Mouse (Mus musculus): ENCODE measurements around the gene Alpk3. TPM values are rescaled to one million over a fixed set of nuclear protein-coding genes. Genes with fewer than 3 reads are reported as not detected.

Alpk3 gene
- polyA plus RNA-seq, 1 experiment from 2014 or later = 0.19 TPM

DNA sequence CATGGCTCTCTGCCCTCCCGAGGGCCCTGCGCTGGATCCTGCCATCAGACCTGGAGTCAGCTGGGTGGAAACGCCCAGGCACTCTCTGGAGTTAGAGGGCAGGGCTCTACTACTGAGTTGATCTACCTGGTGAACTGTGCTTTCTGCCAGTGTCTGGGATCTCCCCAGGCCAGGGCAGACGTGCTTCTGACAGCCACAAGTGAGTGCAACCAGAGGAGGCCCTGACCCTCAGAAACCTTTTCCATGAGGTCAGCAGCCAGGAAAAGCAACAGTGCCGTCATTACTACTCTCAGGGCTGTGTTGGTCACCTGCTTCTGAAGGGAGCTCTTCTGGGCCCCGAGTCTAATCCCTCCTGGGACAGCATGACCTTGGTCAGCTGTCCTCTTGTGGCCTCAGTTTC is 19.6 kb downstream of the Alpk3 start:
- 67% methylated on average over 6 of the region's 6 CpGs for WGBS
- Histone ChIP-seq H3K27ac (0 out of 2 replicates have a peak overlapping the region, but pooled peaks have one; percentile 36), H3K4me3 (no peak overlapping the region), H3K9me3 (replicated peaks) (no peaks in the 10 kb centered on the region), H3K36me3 (no peaks in the 10 kb centered on the region), H3K27me3 (ENCODE audit: low read depth, poor library complexity, severe bottlenecking) (no peaks in the 10 kb centered on the region), H3K4me1 (peaks cover 51% of the 10 kb centered on the region)
- DNase-seq (ENCODE audit: low spot score) = no peak

DNA sequence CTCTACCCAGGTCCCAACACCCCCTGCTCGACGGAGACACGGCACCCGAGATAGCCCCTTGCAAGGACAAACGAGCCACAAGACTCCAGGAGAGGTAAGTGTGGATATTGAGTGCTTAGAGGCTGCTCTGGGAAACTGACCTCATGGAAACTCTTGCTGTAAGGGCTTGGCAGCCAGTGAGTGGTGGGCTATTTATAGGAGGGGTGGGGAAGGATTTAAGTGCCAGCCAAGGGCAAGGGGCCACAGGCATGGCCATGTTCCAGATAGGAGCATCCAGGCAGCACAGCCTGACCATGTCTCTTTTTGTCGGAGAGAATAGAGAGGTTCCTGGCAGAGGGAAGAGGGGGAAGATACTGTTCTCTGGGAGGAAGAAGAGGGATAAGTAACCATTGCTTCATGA is 21.3 kb downstream of the Alpk3 start:
- H3K9me3 ChIP-seq (replicated peaks) = no peaks in the 10 kb centered on the region
- H3K4me3 ChIP-seq = no peak overlapping the region
- no peaks in the 10 kb centered on the region for H3K36me3 ChIP-seq
- H3K27ac ChIP-seq = no peak overlapping the region
- no peak for DNase-seq (ENCODE audit: low spot score)
- H3K4me1 ChIP-seq = peaks cover 51% of the 10 kb centered on the region
- no peaks in the 10 kb centered on the region for H3K27me3 ChIP-seq (ENCODE audit: low read depth, poor library complexity, severe bottlenecking)
- 85% methylated on average over 6 of the region's 6 CpGs for WGBS

GRCm38 (mm10) chr7:81093420-81093965 is 36.1 kb downstream of the Alpk3 start:
- Histone ChIP-seq H3K36me3 (no peaks in the 10 kb centered on the region), H3K9me3 (replicated peaks) (no peaks in the 10 kb centered on the region), H3K4me3 (no peak overlapping the region), H3K4me1 (peaks cover 16% of the 10 kb centered on the region), H3K27me3 (ENCODE audit: low read depth, poor library complexity, severe bottlenecking) (no peaks in the 10 kb centered on the region), H3K27ac (peak overlapping the region; percentile 53)
- 58% methylated on average over 18 of the region's 18 CpGs for WGBS
- no peak for DNase-seq (ENCODE audit: low spot score)

GRCm38 (mm10) chr7:81094104-81094757 is 36.8 kb downstream of the Alpk3 start:
- H3K4me3 ChIP-seq = no peak overlapping the region
- no peak for DNase-seq (ENCODE audit: low spot score)
- no peaks in the 10 kb centered on the region for H3K27me3 ChIP-seq (ENCODE audit: low read depth, poor library complexity, severe bottlenecking)
- no peaks in the 10 kb centered on the region for H3K9me3 ChIP-seq (replicated peaks)
- H3K27ac ChIP-seq = peak overlapping the region; percentile 53
- no peaks in the 10 kb centered on the region for H3K36me3 ChIP-seq
- 75% methylated on average over 6 of the region's 6 CpGs for WGBS
- H3K4me1 ChIP-seq = peaks cover 16% of the 10 kb centered on the region

DNA sequence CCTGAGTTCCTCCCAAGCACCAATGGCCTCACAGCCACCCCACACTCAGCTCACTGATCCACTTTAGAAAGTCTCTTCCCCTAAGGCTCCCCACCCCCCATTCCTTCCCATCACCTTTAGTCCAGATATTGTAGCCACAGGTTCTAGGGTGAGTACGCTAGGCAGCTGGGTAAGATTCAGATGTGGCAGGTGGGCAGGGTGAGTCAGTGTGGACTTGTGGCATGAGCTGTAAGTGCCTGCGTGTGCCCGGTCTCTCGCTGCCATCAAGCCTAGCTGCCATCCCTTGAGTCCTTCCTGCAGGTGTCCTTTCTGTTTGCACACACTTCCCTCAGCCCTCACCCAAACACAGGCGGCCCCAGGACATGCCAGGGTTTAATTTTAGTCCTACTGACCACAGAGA is 42.9 kb downstream of the Alpk3 start:
- DNase-seq (ENCODE audit: low spot score) = no peak
- H3K4me3 ChIP-seq = no peak overlapping the region
- 89% methylated on average over 5 of the region's 5 CpGs for WGBS
- H3K36me3 ChIP-seq = no peaks in the 10 kb centered on the region
- H3K27me3 ChIP-seq (ENCODE audit: low read depth, poor library complexity, severe bottlenecking) = no peaks in the 10 kb centered on the region
- peaks cover 4% of the 10 kb centered on the region; the same call in 1 of the 2 replicates for H3K4me1 ChIP-seq
- no peak overlapping the region for H3K27ac ChIP-seq
- no peaks in the 10 kb centered on the region for H3K9me3 ChIP-seq (replicated peaks)

DNA sequence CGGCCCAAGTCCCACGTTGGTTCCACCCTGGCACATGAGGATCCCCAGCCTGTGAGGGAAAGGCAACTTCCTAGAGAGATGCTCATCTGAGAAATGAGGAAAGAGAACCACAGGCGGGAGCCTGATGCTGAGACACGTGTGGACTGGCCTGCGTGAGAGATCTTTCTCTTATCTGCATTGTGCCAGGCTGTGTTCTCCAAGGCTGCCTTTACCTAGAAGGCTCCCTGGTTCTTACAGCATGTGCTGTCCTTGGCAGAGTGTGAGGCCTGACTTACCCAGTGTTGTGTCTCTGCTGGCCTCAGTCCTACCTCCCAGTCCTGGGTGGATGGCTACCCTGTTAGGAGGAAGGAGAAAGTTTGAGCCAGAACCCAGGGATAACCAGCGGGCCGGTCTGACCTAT is 45.5 kb downstream of the Alpk3 start:
- Histone ChIP-seq H3K27ac (no peak overlapping the region), H3K9me3 (replicated peaks) (no peaks in the 10 kb centered on the region), H3K4me1 (peaks cover 4% of the 10 kb centered on the region; the same call in 1 of the 2 replicates), H3K27me3 (ENCODE audit: low read depth, poor library complexity, severe bottlenecking) (no peaks in the 10 kb centered on the region), H3K4me3 (no peak overlapping the region), H3K36me3 (no peaks in the 10 kb centered on the region)
- WGBS = 93% methylated on average over 7 of the region's 7 CpGs
- DNase-seq (ENCODE audit: low spot score) = no peak

- H3K4me1 ChIP-seq = peaks cover 12% of the 10 kb centered on the region
- no peaks in the 10 kb centered on the region for H3K27me3 ChIP-seq (ENCODE audit: low read depth, poor library complexity, severe bottlenecking)
- H3K36me3 ChIP-seq = no peaks in the 10 kb centered on the region
- H3K4me3 ChIP-seq = no peak overlapping the region
- no peaks in the 10 kb centered on the region for H3K9me3 ChIP-seq (replicated peaks)
- no peak overlapping the region for H3K27ac ChIP-seq
- DNase-seq (ENCODE audit: low spot score) = no peak
- whole genome bisulfite sequencing = 70% methylated on average over 4 of the region's 4 CpGs
These were observed 48.1 kb downstream of the Alpk3 start for GRCm38 (mm10) chr7:81105525-81105924.

DNA sequence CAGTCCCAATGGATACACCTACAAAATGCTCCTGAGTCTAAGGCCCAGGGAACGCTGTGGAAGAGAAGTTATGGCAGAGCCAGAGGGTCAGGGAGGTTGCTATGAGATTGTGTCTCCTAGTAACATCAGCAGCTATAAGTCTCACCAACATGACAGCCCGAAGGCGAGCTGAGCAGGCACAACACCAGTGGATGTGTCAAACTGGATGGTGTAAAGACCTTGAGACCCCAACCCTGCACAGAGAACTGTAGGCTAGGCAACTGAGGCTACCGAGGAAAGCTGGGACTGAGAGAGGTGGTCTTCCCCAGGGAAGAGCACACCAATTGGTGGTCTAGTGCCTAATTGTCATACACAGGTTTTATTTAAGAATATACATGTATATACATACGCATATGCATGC is 50.8 kb downstream of the Alpk3 start:
- no peaks in the 10 kb centered on the region for H3K27me3 ChIP-seq (ENCODE audit: low read depth, poor library complexity, severe bottlenecking)
- no peak overlapping the region for H3K27ac ChIP-seq
- H3K4me1 ChIP-seq = peaks cover 12% of the 10 kb centered on the region
- H3K4me3 ChIP-seq = no peak overlapping the region
- no peaks in the 10 kb centered on the region for H3K36me3 ChIP-seq
- WGBS = 90% methylated on average over 5 of the region's 5 CpGs
- H3K9me3 ChIP-seq (replicated peaks) = no peaks in the 10 kb centered on the region
- DNase-seq (ENCODE audit: low spot score) = no peak

DNA sequence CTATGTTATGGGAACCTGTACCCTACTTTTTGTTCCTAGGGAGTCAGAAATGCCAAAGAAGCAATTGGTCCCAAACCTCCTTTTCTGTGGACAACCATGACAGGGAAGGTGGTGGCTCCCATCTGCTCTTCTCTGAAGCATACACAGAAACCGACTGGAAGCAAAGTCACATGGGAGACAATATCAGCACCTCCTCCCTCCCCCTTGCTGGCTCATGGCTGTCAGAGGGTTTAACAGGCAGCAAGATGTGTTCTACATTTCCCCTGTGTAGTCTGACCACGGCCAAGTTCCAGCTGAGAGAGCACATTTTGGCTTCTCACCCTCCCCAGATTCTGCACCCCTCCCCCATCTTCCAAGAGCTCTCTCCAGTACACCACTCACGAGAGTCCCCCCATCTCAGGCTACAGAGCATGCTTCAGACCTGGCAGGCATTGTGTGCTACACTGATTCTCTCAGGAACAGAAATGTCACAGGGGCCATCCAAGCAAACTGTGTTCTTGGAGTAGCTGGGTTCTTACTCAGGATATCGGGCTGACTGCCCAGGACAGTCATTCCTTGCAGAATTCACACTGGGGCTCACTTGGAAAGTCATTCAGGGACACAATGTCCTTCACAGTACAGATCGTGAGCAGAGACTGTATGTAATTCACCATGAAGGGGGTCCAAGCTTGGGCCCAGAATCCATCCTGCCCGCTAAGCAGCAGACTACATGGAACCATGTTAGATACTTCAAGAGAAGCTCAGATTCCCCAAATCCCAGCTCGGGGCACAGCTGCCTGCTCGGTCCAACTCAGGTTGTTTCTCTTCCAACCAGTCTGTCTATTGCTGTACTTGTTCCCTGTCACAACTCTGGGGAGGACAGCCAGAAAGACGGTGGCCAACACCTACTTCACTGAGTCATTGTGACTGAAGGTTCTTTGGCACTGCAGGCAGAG is 52.6 kb downstream of the Alpk3 start:
- 76% methylated on average over 9 of the region's 9 CpGs for WGBS
- H3K27ac ChIP-seq = no peak overlapping the region
- H3K4me1 ChIP-seq = peaks cover 8% of the 10 kb centered on the region
- no peaks in the 10 kb centered on the region for H3K36me3 ChIP-seq
- H3K4me3 ChIP-seq = no peak overlapping the region
- no peaks in the 10 kb centered on the region for H3K9me3 ChIP-seq (replicated peaks)
- H3K27me3 ChIP-seq (ENCODE audit: low read depth, poor library complexity, severe bottlenecking) = no peaks in the 10 kb centered on the region
- DNase-seq (ENCODE audit: low spot score) = no peak

- Histone ChIP-seq H3K27me3 (ENCODE audit: low read depth, poor library complexity, severe bottlenecking) (no peaks in the 10 kb centered on the region), H3K4me1 (peaks cover 8% of the 10 kb centered on the region), H3K4me3 (no peak overlapping the region), H3K36me3 (no peaks in the 10 kb centered on the region), H3K9me3 (replicated peaks) (no peaks in the 10 kb centered on the region), H3K27ac (no peak overlapping the region)
- WGBS = 84% methylated on average over 4 of the region's 4 CpGs
- DNase-seq (ENCODE audit: low spot score) = no peak
These were observed 53.4 kb downstream of the Alpk3 start for GRCm38 (mm10) chr7:81110791-81111190.

DNA sequence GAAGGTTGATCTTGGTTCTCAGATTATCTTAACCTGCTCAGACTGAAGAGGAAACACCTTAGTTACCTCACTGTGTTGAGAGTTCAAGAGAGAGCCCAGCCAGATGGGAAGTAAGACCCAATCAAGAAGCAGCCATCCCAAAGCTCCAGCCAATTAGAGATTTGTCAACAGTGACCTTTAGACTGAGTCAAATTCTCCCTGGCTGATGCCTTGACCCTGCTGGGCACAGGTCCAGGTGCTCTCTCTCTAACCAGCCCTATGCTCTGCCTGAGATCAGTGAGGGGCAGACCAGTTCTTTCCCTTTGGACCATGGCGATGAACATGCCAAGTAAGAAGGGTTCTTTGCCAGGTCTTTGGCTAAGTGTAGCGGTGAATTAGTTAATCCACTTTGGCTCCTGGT is 54.3 kb downstream of the Alpk3 start:
- Histone ChIP-seq H3K36me3 (no peaks in the 10 kb centered on the region), H3K4me3 (no peak overlapping the region), H3K9me3 (replicated peaks) (no peaks in the 10 kb centered on the region), H3K27me3 (ENCODE audit: low read depth, poor library complexity, severe bottlenecking) (no peaks in the 10 kb centered on the region), H3K27ac (no peak overlapping the region), H3K4me1 (peaks cover 8% of the 10 kb centered on the region)
- WGBS = 98% methylated on average over 2 of the region's 2 CpGs
- DNase-seq (ENCODE audit: low spot score) = no peak

DNA sequence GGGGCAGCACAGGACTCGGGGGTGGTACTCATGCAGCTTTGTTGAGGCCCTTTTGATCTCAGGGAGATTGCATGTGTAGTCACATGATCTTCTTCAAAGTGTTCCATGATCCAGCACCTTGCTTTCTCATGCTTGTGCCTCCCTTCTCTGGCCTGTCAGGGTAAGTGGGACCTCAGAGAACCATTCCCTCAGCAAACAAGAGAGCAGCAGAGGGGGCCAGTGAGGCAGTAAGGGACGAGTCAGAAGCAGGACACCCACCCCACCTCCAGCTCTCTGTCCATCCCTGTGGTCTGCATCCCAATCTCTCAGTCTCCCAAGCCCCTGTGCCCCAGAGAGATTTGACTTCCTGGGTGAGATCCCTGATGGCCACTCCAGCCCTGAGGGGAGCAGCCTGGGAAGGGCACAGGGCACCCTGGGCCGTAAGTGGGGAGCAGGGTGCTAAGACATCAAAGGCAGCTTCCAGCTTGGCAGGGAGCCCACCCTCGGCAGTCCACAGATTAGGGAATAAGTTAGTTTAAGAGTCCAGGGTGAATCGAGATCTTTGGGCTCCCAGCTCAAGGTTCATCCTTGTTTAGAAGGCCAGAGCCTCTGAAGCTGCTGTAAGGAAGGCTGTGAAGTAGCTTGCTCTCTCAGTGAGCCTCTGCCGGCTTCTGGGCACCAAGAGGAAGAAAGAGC is 55.4 kb downstream of the Alpk3 start:
- Histone ChIP-seq H3K27ac (no peak overlapping the region), H3K4me1 (peaks cover 8% of the 10 kb centered on the region), H3K36me3 (no peaks in the 10 kb centered on the region), H3K4me3 (no peak overlapping the region), H3K27me3 (ENCODE audit: low read depth, poor library complexity, severe bottlenecking) (no peaks in the 10 kb centered on the region), H3K9me3 (replicated peaks) (no peaks in the 10 kb centered on the region)
- no peak for DNase-seq (ENCODE audit: low spot score)
- WGBS = 58% methylated on average over 6 of the region's 6 CpGs

DNA sequence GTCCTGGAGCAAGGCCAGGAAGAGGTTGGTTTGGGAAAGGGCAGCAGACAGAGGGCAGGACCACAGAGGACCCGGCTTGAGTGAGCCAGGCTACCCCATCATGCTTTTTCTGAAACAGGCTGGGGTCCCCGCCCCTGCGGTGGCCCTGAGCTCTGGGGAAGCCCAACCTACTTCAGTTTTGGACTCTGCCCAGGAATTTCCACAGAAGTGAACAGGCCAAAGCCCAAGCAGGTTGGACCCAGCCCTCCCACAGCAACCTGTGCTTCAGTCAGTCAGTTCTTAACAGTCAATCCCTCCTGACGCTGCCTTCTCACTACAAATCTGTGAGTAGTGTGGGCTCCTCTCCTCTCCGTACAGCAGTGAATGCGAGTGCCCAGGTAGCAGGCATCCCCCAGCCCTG is 57.2 kb downstream of the Alpk3 start, which contains the start of gene Slc28a1:
Slc28a1 (plus strand) TSS at position 245 of the 400 bp plus-strand sequence.
- no peak for DNase-seq (ENCODE audit: low spot score)
- no peaks in the 10 kb centered on the region for H3K27me3 ChIP-seq (ENCODE audit: low read depth, poor library complexity, severe bottlenecking)
- peak within 1 kb of the TSS; percentile 9 for H3K27ac ChIP-seq
- no peaks in the 10 kb centered on the region for H3K36me3 ChIP-seq
- H3K4me1 ChIP-seq = peaks cover 8% of the 10 kb centered on the region
- no peaks in the 10 kb centered on the region for H3K9me3 ChIP-seq (replicated peaks)
- 82% methylated on average over 6 of the region's 6 CpGs for WGBS
- no peak within 1 kb of the TSS for H3K4me3 ChIP-seq
